Mouse (Mus musculus): ENCODE results near the gene 2310057M21Rik. TPM values are rescaled to one million over a fixed set of nuclear protein-coding genes. Genes with fewer than 3 reads are reported as not detected.
A peak's percentile ranks its signal among the peaks of the same experiment; 100 is the strongest.
"Not testable (repeated sequence)": the region's sequence is repeated elsewhere in the genome, so short reads cannot be mapped to it uniquely, and the experiment has no call there.

2310057M21Rik gene
- polyA plus RNA-seq, 2 experiments, result 4.6 to 9.2 TPM

DNA sequence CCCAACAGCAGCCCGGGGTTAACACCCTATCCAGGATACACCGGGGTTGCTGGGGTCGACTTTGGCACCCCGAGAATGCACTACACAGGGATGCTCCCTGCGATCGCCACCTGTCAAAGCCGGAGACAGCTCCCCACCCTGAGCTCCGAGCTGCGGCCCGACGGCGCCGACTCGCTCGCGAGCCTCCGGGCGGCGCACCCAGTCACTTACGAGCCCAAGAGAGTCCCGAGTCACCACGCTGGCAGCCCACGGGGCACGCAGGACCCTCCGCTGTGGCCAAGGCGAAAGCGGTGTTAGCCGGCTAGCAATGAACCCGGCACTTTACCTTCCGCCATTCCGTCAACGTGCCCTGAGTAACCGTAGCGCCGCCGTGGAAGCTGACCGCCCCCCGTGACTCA is 47.4 kb upstream of the 2310057M21Rik start:
- Histone ChIP-seq H3K4me1 (replicated peaks; ENCODE audit: control insufficient read depth in 2 of 2, insufficient read depth in 2 of 2, low read length in 1 of 2) (peaks cover 0 to 9% of the 10 kb centered on the region in 2 experiments; a peak in 2 of 4 replicates), H3K27me3 (ENCODE audit: control insufficient read depth, insufficient read depth, low read length) (no peaks in the 10 kb centered on the region), H3K4me3 (ENCODE audit: insufficient read depth in 1 of 2, low read depth in 2 of 2, low read length in 2 of 2) (peak overlapping the region; percentile 74 to 92), H3K27ac (peak overlapping the region; percentile 71), H3K9ac (replicated peaks) (peak overlapping the region; percentile 97), H3K36me3 (replicated peaks; ENCODE audit: control insufficient read depth, insufficient read depth, low read depth) (no peaks in the 10 kb centered on the region), H3K9me3 (ENCODE audit: control insufficient read depth, low read length) (no peaks in the 10 kb centered on the region), H3K4me2 (ENCODE audit: low read depth) (peak overlapping the region; percentile 90)
- ATAC-seq (ENCODE audit: insufficient read depth) (peak; percentile 76), DNase-seq (ENCODE audit: low read depth in 3 of 3, low spot score in 3 of 3) (peak in 2 of 3 experiments; percentile 26 to 38)
- TF ChIP-seq EP300 (IDR thresholded peaks at IDR 0.05; ENCODE audit: low read depth) (no peak), CTCF (IDR thresholded peaks at IDR 0.05; ENCODE audit: low read depth) (0 out of 2 replicates have a peak, but pooled peaks have one; percentile 11)
- under 1% methylated on average over 38 of the region's 38 CpGs for WGBS (ENCODE audit: insufficient replicate concordance)

DNA sequence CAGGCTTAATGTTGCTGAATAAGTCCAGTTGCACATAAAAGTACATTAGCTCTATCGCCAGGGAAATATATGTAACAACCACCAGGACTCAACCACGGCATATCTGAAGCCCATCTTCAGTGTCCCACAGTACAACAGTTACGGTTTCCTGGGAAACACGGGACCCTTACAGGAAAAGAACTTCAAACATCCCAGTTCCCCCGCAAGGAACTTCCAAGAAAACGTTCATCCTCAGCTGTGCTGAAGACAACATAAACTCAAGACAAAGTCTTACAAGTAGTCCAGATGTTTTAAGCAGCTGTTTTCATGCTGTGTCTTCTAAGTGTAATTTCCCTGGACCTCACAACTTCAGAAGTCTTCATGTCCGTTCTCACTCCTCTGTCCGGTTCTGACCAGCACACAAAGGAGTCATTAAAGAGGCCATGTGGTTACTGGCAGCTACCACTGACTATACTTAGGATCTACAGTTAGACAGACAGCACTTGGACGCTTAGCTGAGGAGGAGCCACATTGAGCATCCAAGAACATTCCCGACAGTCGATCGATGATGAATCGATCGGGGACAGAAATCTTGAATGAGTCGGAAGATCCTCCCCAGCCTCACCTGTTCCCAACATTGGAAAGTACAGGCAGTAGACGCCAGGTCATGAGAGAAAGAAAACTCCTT is 46.9 kb upstream of the 2310057M21Rik start:
- Histone ChIP-seq H3K27me3 (ENCODE audit: control insufficient read depth, insufficient read depth, low read length) (no peaks in the 10 kb centered on the region), H3K4me3 (ENCODE audit: insufficient read depth in 1 of 2, low read depth in 2 of 2, low read length in 2 of 2) (peak overlapping the region; percentile 74 to 92), H3K9ac (replicated peaks) (peak overlapping the region; percentile 97), H3K27ac (peak overlapping the region; percentile 71), H3K4me1 (replicated peaks; ENCODE audit: control insufficient read depth in 2 of 2, insufficient read depth in 2 of 2, low read length in 1 of 2) (peaks cover 0 to 9% of the 10 kb centered on the region in 2 experiments; a peak in 2 of 4 replicates), H3K36me3 (replicated peaks; ENCODE audit: control insufficient read depth, insufficient read depth, low read depth) (no peaks in the 10 kb centered on the region), H3K4me2 (ENCODE audit: low read depth) (peak overlapping the region; percentile 90), H3K9me3 (ENCODE audit: control insufficient read depth, low read length) (no peaks in the 10 kb centered on the region)
- DNase-seq (ENCODE audit: low read depth in 3 of 3, low spot score in 3 of 3) (peak in 1 of 3 experiments; percentile 44), ATAC-seq (ENCODE audit: insufficient read depth) (no peak)
- TF ChIP-seq CTCF (IDR thresholded peaks at IDR 0.05; ENCODE audit: low read depth), result no peak
- no peak for TF ChIP-seq EP300 (IDR thresholded peaks at IDR 0.05; ENCODE audit: low read depth)
- WGBS (ENCODE audit: insufficient replicate concordance), result 4% methylated on average over 16 of the region's 16 CpGs

DNA sequence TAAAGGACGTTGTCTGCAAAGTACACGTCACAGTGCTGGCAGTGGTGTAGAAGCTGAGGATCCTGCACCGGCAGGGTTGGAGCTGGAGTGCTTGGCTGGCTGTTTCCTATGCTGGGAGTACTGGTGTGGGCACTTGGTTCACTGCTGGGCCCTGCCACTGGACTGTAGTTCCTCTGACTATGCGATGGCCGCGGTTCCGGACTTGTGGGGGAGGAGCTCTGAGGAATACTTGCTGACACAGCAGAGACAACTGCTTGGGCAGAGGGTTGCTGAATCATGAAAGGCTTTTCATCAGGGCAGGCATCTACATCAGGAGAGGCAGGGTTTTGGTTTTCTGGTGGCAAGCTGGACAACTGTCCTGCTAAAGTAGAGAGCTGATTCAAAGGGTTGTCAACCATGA is 29.2 kb upstream of the 2310057M21Rik start:
- H3K4me2 ChIP-seq (ENCODE audit: low read depth); ATAC-seq (ENCODE audit: insufficient read depth); H3K4me3 ChIP-seq (ENCODE audit: insufficient read depth in 1 of 2, low read depth in 2 of 2, low read length in 2 of 2); H3K9ac ChIP-seq (replicated peaks); DNase-seq (ENCODE audit: low read depth in 3 of 3, low spot score in 3 of 3); H3K4me1 ChIP-seq (replicated peaks; ENCODE audit: control insufficient read depth in 2 of 2, insufficient read depth in 2 of 2, low read length in 1 of 2); H3K27ac ChIP-seq; H3K27me3 ChIP-seq (ENCODE audit: control insufficient read depth, insufficient read depth, low read length); H3K9me3 ChIP-seq (ENCODE audit: control insufficient read depth, low read length): not testable (repeated sequence)
- H3K36me3 ChIP-seq (replicated peaks; ENCODE audit: control insufficient read depth, insufficient read depth, low read depth), result peaks cover 21% of the 10 kb centered on the region
- 81% methylated on average over 6 of the region's 7 CpGs for WGBS (ENCODE audit: insufficient replicate concordance)

DNA sequence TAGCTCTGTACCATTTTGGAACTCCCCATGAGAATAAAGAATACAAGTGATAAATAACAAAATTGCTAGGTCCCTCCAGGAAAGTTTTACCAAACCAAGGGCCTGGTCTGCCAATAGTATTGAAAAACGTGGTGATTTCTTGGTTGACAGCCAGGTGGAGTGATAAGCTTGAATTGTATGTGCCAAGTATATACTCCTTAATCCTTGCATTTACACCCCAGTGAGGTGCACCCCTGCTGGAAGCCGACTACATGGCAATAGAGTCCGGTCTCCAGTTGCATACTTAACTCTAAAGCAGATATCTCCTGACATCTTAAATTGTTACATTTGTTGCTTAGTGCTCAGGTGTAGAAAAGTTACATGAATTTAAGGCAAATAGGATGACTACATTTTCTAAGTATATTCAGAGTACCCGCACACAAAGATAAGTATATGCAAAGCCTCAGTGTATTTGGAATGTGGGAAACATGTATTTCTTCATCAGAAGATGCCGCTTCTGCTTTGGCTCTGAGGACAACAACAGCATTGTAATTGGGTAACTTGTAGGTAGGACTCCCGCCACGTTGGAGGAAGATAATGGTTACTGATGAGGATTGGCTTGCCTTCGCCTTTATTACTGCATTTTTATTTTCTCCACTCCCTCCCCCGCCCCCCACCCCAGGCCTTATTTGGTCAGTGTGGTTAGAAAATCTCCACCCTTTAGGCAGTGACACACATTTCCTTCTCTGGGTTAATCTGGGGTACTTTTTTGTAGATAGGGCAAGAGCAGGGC is 9.5 kb upstream of the 2310057M21Rik start:
- H3K4me2 ChIP-seq (ENCODE audit: low read depth), result peak overlapping the region; percentile 91
- H3K36me3 ChIP-seq (replicated peaks; ENCODE audit: control insufficient read depth, insufficient read depth, low read depth), result no peaks in the 10 kb centered on the region
- H3K4me3 ChIP-seq (ENCODE audit: insufficient read depth in 1 of 2, low read depth in 2 of 2, low read length in 2 of 2), result peak overlapping the region in 1 of 2 experiments; percentile 63; a peak in 2 of 4 replicates
- H3K9me3 ChIP-seq (ENCODE audit: control insufficient read depth, low read length), result no peaks in the 10 kb centered on the region
- WGBS (ENCODE audit: insufficient replicate concordance), result 32% methylated on average over 9 of the region's 9 CpGs
- TF ChIP-seq EP300 (IDR thresholded peaks at IDR 0.05; ENCODE audit: low read depth), result no peak
- peak; percentile 36; the same call in 1 of the 2 replicates for TF ChIP-seq CTCF (IDR thresholded peaks at IDR 0.05; ENCODE audit: low read depth)
- DNase-seq (ENCODE audit: low read depth in 3 of 3, low spot score in 3 of 3) (peak in 1 of 3 experiments; percentile 35), ATAC-seq (ENCODE audit: insufficient read depth) (no peak)
- peak overlapping the region; percentile 70 for H3K9ac ChIP-seq (replicated peaks)
- no peaks in the 10 kb centered on the region for H3K27me3 ChIP-seq (ENCODE audit: control insufficient read depth, insufficient read depth, low read length)
- peaks cover 2 to 10% of the 10 kb centered on the region in 2 experiments for H3K4me1 ChIP-seq (replicated peaks; ENCODE audit: control insufficient read depth in 2 of 2, insufficient read depth in 2 of 2, low read length in 1 of 2)
- no peak overlapping the region for H3K27ac ChIP-seq

DNA sequence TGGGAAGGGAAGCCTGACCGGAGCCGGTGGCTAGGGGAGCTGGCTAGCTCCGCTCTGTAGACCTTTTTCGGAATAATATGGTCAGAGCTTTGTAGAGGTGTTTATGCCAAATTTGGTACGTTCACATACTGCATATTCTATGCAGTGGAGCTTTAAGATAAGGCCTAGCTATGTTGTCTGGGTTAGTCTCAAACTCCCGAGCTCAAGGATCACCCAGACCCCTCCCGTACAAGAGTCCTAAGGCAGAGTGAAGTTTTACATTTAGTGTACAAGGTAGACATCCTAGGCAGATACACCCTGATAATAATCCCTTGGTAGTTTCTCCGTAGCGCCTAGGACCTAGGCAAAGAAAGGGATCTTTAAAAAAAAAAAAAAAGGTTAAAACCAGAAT is 8.9 kb upstream of the 2310057M21Rik start:
- Histone ChIP-seq H3K27ac (peak overlapping the region; percentile 41), H3K4me1 (replicated peaks; ENCODE audit: control insufficient read depth in 2 of 2, insufficient read depth in 2 of 2, low read length in 1 of 2) (peaks cover 2 to 10% of the 10 kb centered on the region in 2 experiments), H3K9ac (replicated peaks) (peak overlapping the region; percentile 70), H3K27me3 (ENCODE audit: control insufficient read depth, insufficient read depth, low read length) (no peaks in the 10 kb centered on the region), H3K4me3 (ENCODE audit: insufficient read depth in 1 of 2, low read depth in 2 of 2, low read length in 2 of 2) (peak overlapping the region; percentile 63 to 72), H3K36me3 (replicated peaks; ENCODE audit: control insufficient read depth, insufficient read depth, low read depth) (no peaks in the 10 kb centered on the region), H3K4me2 (ENCODE audit: low read depth) (peak overlapping the region; percentile 91), H3K9me3 (ENCODE audit: control insufficient read depth, low read length) (no peaks in the 10 kb centered on the region)
- no peak for DNase-seq (ENCODE audit: low read depth in 3 of 3, low spot score in 3 of 3)
- peak; percentile 62; the same call in 1 of the 2 replicates for ATAC-seq (ENCODE audit: insufficient read depth)
- TF ChIP-seq CTCF (IDR thresholded peaks at IDR 0.05; ENCODE audit: low read depth), result no peak
- TF ChIP-seq EP300 (IDR thresholded peaks at IDR 0.05; ENCODE audit: low read depth), result no peak
- WGBS (ENCODE audit: insufficient replicate concordance), result 5% methylated on average over 9 of the region's 9 CpGs

Measured in liver, embryonic 14.5 days (tissue).